Mouse (Mus musculus): Measurements from ENCODE around the gene Olfr1353. TPM values are rescaled to one million over a fixed set of nuclear protein-coding genes. Genes with fewer than 3 reads are reported as not detected.

Gene Olfr1353
- not detected for total RNA-seq (2023)

DNA sequence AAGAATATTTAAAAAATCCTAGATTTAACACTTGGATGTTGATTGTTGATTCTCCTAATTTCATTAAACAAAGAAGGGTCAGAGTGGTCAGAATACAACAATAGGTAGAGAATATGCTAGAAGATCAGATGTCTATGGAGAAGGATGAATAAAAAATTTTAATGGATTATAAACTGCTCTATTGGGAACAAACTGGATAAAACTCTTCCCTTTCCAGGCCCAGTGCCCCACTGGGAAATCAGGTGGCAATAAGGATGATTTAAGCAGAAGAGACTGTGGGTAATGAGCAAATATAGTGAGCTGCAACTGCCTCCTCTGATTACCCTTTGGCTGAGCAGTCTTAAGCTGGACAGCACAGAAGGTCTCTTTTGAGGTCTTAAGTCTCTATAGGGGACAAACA, at the start of gene Olfr1353:
Gene Olfr1353 (plus strand): TSS at position 301 of the 400 bp plus-strand sequence.

DNA sequence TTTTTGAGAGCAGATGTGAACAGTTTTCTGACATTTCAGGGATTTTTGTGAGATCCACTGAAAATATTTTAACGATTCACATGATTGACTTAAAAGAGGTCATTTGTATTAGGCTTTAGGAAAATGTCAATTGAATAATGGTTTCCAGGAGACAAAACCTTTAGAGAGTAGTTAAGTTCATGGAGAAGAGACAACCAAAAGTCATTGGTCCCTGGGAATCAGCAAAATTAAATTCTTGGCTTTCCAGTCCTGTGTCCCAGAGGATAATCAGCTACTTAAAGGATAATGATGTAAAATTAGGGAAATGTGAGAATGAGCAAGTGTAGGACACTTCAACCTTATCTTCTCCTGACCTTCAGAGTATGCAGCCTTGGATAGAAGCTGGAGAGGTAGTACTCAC, 12.8 kb upstream of the Olfr1353 start, which contains the start of gene Olfr8:
Gene Olfr8 (plus strand): TSS at position 301 of the 400 bp plus-strand sequence.

DNA sequence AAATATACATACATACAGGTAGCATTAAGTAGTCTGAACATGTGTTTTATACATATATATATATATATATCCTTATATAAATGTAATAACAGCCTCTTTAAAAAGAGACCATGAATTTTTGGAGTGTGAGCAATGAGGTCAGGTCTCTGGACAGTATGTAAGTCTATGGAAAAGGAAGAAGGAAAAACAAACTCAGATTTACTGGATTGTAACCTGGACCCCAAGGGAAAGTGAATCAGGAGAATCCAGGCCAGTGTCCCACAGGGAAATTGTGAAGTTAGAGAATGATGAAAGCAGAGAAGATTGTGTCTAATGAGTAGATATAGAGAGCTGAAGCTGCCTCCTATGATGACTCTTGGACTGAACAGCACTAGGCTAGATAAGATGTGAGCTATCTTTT, 17.6 kb downstream of the Olfr1353 start, which contains the start of gene Olfr1352:
Gene Olfr1352 (plus strand): TSS at position 301 of the 400 bp plus-strand sequence.

DNA sequence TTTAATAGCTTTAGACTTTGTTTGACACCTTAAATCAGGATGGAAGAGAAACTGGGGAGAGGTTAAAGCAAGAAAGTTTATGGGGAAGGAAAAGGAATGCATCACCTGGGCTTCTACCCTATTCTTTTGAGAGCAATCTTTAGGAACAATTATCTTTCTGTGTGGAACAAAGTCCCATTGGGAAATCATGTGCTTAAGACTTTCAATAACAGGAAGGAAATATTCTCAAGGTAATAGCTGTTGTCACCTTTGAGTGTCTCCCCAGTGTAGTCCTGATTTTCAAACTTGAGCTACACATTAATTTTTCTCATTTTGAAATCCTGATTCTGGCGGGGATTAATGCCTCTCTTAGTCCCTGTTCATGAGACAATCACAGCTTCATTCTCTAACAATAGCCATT, 49.1 kb downstream of the Olfr1353 start, which contains the start of gene Olfr1351:
Gene Olfr1351 (plus strand): TSS at position 301 of the 400 bp plus-strand sequence.

Other genes starting within 250 kb of the Olfr1353 start
- not detected for gene Casp14, start 245.0 kb upstream of the Olfr1353 start, total RNA-seq (2023)
- not detected for gene Ccdc105, start 210.2 kb upstream of the Olfr1353 start, total RNA-seq (2023)
- gene Slc1a6, start 182.8 kb upstream of the Olfr1353 start, total RNA-seq (2023), result not detected
- not detected for gene Olfr1356, start 111.1 kb upstream of the Olfr1353 start, total RNA-seq (2023)
- not detected for gene Olfr1355, start 87.8 kb upstream of the Olfr1353 start, total RNA-seq (2023)
- not detected for gene Olfr1354, start 50.1 kb upstream of the Olfr1353 start, total RNA-seq (2023)
- gene Olfr8, start 12.7 kb upstream of the Olfr1353 start, total RNA-seq (2023), result not detected
- gene Olfr1352, start 17.7 kb downstream of the Olfr1353 start, total RNA-seq (2023), result not detected
- not detected for gene Olfr1351, start 49.2 kb downstream of the Olfr1353 start, total RNA-seq (2023)
- gene Olfr57, start 65.4 kb downstream of the Olfr1353 start, total RNA-seq (2023), result not detected
- 10 to 100 TPM; 19.5 to 22.8 TPM for gene 2610008E11Rik, start 134.3 kb downstream of the Olfr1353 start, total RNA-seq (2023)
- gene Vmn2r80, start 185.5 kb downstream of the Olfr1353 start, total RNA-seq (2023), result not detected

Measured in T-cell, adult 66 days (primary cell).